Mouse (Mus musculus): ENCODE results near the gene Ikzf3. TPM values are rescaled to one million over a fixed set of nuclear protein-coding genes. Genes with fewer than 3 reads are reported as not detected.

Gene Ikzf3
- polyA plus RNA-seq, 1 experiment from 2014 or later: 0.73 TPM

DNA sequence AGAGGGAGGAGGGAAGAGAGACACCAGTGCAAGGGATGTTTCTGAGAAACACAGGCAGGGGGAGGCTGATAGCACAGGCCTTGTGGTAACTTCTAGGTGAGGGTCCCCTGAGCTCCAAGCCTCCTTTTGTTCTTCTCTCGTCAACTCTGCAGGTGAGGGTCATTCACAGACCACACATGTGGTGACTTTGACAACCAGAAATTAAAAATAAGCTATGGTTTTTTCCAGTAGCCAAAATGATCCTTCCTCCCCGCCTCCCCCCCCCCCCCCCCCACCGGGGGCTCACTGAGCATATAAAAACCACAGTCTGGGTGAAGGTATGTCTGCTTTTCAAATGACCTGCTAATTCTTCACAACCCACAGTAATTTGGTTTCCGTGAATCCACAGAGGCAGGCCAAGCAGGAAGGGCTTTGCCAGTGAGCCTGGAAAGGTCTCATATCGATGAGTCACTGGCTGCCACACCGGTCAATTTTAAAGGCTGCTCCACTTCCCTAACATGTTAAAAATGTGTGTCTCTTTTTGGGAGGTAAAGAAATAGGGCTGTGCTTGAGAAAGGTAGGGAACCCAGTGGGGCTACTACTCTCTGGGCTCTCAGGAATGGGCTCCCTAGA, 84.6 kb downstream of the Ikzf3 start:
- no peaks in the 10 kb centered on the region for H3K9me3 ChIP-seq (ENCODE audit: control insufficient read depth, low read length)
- no peak overlapping the region for H3K9ac ChIP-seq (ENCODE audit: low read depth, low read length)
- H3K36me3 ChIP-seq (ENCODE audit: control insufficient read depth, insufficient read depth, low read length): no peaks in the 10 kb centered on the region
- H3K27me3 ChIP-seq (ENCODE audit: control insufficient read depth, insufficient read depth, low read length): peaks cover 27% of the 10 kb centered on the region
- no peak overlapping the region for H3K27ac ChIP-seq (ENCODE audit: low read depth, low read length)
- 64% methylated on average over 6 of the region's 6 CpGs for WGBS
- no peak for ATAC-seq (ENCODE audit: low FRiP score, low TSS enrichment)
- no peak overlapping the region for H3K4me3 ChIP-seq (ENCODE audit: low read length)
- no peak overlapping the region for H3K4me2 ChIP-seq (replicated peaks; ENCODE audit: low read depth, low read length)
- H3K4me1 ChIP-seq (ENCODE audit: control insufficient read depth, insufficient read depth, low read length): 0 out of 2 replicates have a peak, but pooled peaks cover 7% of the 10 kb centered on the region

GRCm38 (mm10) chr11:98459860-98460259, 86.0 kb downstream of the Ikzf3 start:
- Histone ChIP-seq H3K4me1 (ENCODE audit: control insufficient read depth, insufficient read depth, low read length) (0 out of 2 replicates have a peak, but pooled peaks cover 7% of the 10 kb centered on the region), H3K4me3 (ENCODE audit: low read length) (no peak overlapping the region), H3K4me2 (replicated peaks; ENCODE audit: low read depth, low read length) (no peak overlapping the region), H3K27ac (ENCODE audit: low read depth, low read length) (no peak overlapping the region), H3K27me3 (ENCODE audit: control insufficient read depth, insufficient read depth, low read length) (peaks cover 30% of the 10 kb centered on the region), H3K9me3 (ENCODE audit: control insufficient read depth, low read length) (no peaks in the 10 kb centered on the region), H3K9ac (ENCODE audit: low read depth, low read length) (no peak overlapping the region), H3K36me3 (ENCODE audit: control insufficient read depth, insufficient read depth, low read length) (peaks cover 2% of the 10 kb centered on the region; the same call in 1 of the 2 replicates)
- 87% methylated on average over 9 of the region's 9 CpGs for WGBS
- no peak for ATAC-seq (ENCODE audit: low FRiP score, low TSS enrichment)

- Histone ChIP-seq H3K4me3 (ENCODE audit: low read length) (no peak overlapping the region), H3K36me3 (ENCODE audit: control insufficient read depth, insufficient read depth, low read length) (peaks cover 9% of the 10 kb centered on the region; the same call in 1 of the 2 replicates), H3K27me3 (ENCODE audit: control insufficient read depth, insufficient read depth, low read length) (peaks cover 30% of the 10 kb centered on the region), H3K4me1 (ENCODE audit: control insufficient read depth, insufficient read depth, low read length) (0 out of 2 replicates have a peak, but pooled peaks cover 7% of the 10 kb centered on the region), H3K9ac (ENCODE audit: low read depth, low read length) (no peak overlapping the region), H3K9me3 (ENCODE audit: control insufficient read depth, low read length) (no peaks in the 10 kb centered on the region), H3K27ac (ENCODE audit: low read depth, low read length) (no peak overlapping the region), H3K4me2 (replicated peaks; ENCODE audit: low read depth, low read length) (no peak overlapping the region)
- WGBS: 18% methylated on average over 11 of the region's 11 CpGs
- no peak for ATAC-seq (ENCODE audit: low FRiP score, low TSS enrichment)
These were observed 86.6 kb downstream of the Ikzf3 start for GRCm38 (mm10) chr11:98459071-98459741.

- peak; percentile 13; the same call in 1 of the 2 replicates for ATAC-seq (ENCODE audit: low FRiP score, low TSS enrichment)
These were observed 87.5 kb downstream of the Ikzf3 start for GRCm38 (mm10) chr11:98458121-98458990.

GRCm38 (mm10) chr11:98457367-98458120, 88.3 kb downstream of the Ikzf3 start:
- H3K9me3 ChIP-seq (ENCODE audit: control insufficient read depth, low read length): no peaks in the 10 kb centered on the region
- peak overlapping the region; percentile 55 for H3K4me3 ChIP-seq (ENCODE audit: low read length)
- H3K4me1 ChIP-seq (ENCODE audit: control insufficient read depth, insufficient read depth, low read length): 0 out of 2 replicates have a peak, but pooled peaks cover 7% of the 10 kb centered on the region
- H3K4me2 ChIP-seq (replicated peaks; ENCODE audit: low read depth, low read length): peak overlapping the region; percentile 88
- peak; percentile 87 for ATAC-seq (ENCODE audit: low FRiP score, low TSS enrichment)
- H3K27me3 ChIP-seq (ENCODE audit: control insufficient read depth, insufficient read depth, low read length): peaks cover 30% of the 10 kb centered on the region
- H3K36me3 ChIP-seq (ENCODE audit: control insufficient read depth, insufficient read depth, low read length): peaks cover 19% of the 10 kb centered on the region; the same call in 1 of the 2 replicates
- WGBS: under 1% methylated on average over 49 of the region's 64 CpGs
- H3K9ac ChIP-seq (ENCODE audit: low read depth, low read length): peak overlapping the region; percentile 56
- peak overlapping the region; percentile 62 for H3K27ac ChIP-seq (ENCODE audit: low read depth, low read length)

More at GRCm38 (mm10) chr11:98458121-98458990, 87.5 kb downstream of the Ikzf3 start:
- Histone ChIP-seq H3K9me3 (ENCODE audit: control insufficient read depth, low read length) (no peaks in the 10 kb centered on the region), H3K9ac (ENCODE audit: low read depth, low read length) (peak overlapping the region; percentile 56), H3K4me2 (replicated peaks; ENCODE audit: low read depth, low read length) (peak overlapping the region; percentile 88), H3K4me1 (ENCODE audit: control insufficient read depth, insufficient read depth, low read length) (0 out of 2 replicates have a peak, but pooled peaks cover 7% of the 10 kb centered on the region), H3K36me3 (ENCODE audit: control insufficient read depth, insufficient read depth, low read length) (peaks cover 15% of the 10 kb centered on the region; the same call in 1 of the 2 replicates), H3K4me3 (ENCODE audit: low read length) (peak overlapping the region; percentile 55), H3K27me3 (ENCODE audit: control insufficient read depth, insufficient read depth, low read length) (peaks cover 30% of the 10 kb centered on the region), H3K27ac (ENCODE audit: low read depth, low read length) (no peak overlapping the region)
- WGBS: 3% methylated on average over 25 of the region's 30 CpGs

DNA sequence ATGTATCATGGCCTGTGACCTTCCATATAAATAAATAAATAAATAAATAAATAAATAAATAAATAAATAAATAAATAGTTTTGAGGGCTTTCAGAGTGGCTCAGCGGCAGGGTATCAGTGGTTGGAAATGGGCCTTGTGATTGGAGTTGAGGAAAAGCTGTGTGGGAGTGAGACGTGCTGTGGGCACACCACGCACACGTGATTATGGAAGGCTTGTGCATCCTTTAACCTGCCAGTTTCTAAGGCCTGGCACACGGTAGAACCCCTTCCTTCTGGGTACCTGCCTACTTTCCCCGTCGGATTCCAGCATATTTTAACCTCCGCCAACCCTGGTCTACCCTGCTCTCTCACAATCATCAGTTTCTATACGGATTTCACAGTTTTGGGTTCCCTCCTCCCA, 88.9 kb downstream of the Ikzf3 start:
- no peak; the same call in 1 of the 2 replicates for ATAC-seq (ENCODE audit: low FRiP score, low TSS enrichment)
- Histone ChIP-seq H3K9ac (ENCODE audit: low read depth, low read length) (peak overlapping the region; percentile 56), H3K4me1 (ENCODE audit: control insufficient read depth, insufficient read depth, low read length) (0 out of 2 replicates have a peak, but pooled peaks cover 7% of the 10 kb centered on the region), H3K36me3 (ENCODE audit: control insufficient read depth, insufficient read depth, low read length) (peaks cover 24% of the 10 kb centered on the region; the same call in 1 of the 2 replicates), H3K9me3 (ENCODE audit: control insufficient read depth, low read length) (no peaks in the 10 kb centered on the region), H3K27ac (ENCODE audit: low read depth, low read length) (peak overlapping the region; percentile 62), H3K27me3 (ENCODE audit: control insufficient read depth, insufficient read depth, low read length) (peaks cover 30% of the 10 kb centered on the region), H3K4me2 (replicated peaks; ENCODE audit: low read depth, low read length) (peak overlapping the region; percentile 88), H3K4me3 (ENCODE audit: low read length) (peak overlapping the region; percentile 55)
- 20% methylated on average over 9 of the region's 9 CpGs for WGBS

GRCm38 (mm10) chr11:98456545-98456944, 89.3 kb downstream of the Ikzf3 start:
- Histone ChIP-seq H3K4me3 (ENCODE audit: low read length) (no peak overlapping the region), H3K27me3 (ENCODE audit: control insufficient read depth, insufficient read depth, low read length) (peaks cover 28% of the 10 kb centered on the region), H3K9ac (ENCODE audit: low read depth, low read length) (no peak overlapping the region), H3K27ac (ENCODE audit: low read depth, low read length) (no peak overlapping the region), H3K36me3 (ENCODE audit: control insufficient read depth, insufficient read depth, low read length) (peaks cover 27% of the 10 kb centered on the region; the same call in 1 of the 2 replicates), H3K9me3 (ENCODE audit: control insufficient read depth, low read length) (no peaks in the 10 kb centered on the region), H3K4me1 (ENCODE audit: control insufficient read depth, insufficient read depth, low read length) (0 out of 2 replicates have a peak, but pooled peaks cover 7% of the 10 kb centered on the region), H3K4me2 (replicated peaks; ENCODE audit: low read depth, low read length) (no peak overlapping the region)
- ATAC-seq (ENCODE audit: low FRiP score, low TSS enrichment): no peak
- WGBS: 68% methylated on average over 5 of the region's 5 CpGs

DNA sequence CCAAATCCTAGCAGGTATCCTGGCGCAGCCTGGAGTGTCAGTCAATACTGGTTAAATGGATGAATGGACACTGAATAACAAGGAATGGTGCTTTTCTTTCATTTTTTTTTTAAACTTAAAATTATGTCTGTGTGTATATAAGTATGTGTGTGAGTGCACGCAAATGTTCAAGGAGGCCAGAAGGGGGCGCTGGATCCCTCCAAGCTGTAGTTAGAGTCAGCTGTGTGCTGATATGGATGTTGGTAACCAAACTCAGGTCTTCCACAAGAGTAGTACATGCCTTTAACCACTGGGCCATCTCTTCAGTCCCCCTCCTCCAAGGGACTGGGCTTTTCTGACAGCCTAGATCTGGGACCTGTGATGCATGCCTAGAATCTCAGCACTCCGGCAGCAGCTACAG, 90.3 kb downstream of the Ikzf3 start:
- no peak overlapping the region for H3K9ac ChIP-seq (ENCODE audit: low read depth, low read length)
- H3K9me3 ChIP-seq (ENCODE audit: control insufficient read depth, low read length): no peaks in the 10 kb centered on the region
- no peak overlapping the region for H3K4me3 ChIP-seq (ENCODE audit: low read length)

More for the DNA sequence above, 90.3 kb downstream of the Ikzf3 start:
- Histone ChIP-seq H3K27ac (ENCODE audit: low read depth, low read length) (no peak overlapping the region), H3K4me2 (replicated peaks; ENCODE audit: low read depth, low read length) (no peak overlapping the region), H3K27me3 (ENCODE audit: control insufficient read depth, insufficient read depth, low read length) (peaks cover 23% of the 10 kb centered on the region), H3K36me3 (ENCODE audit: control insufficient read depth, insufficient read depth, low read length) (peaks cover 32% of the 10 kb centered on the region; the same call in 1 of the 2 replicates), H3K4me1 (ENCODE audit: control insufficient read depth, insufficient read depth, low read length) (0 out of 2 replicates have a peak, but pooled peaks cover 7% of the 10 kb centered on the region)
- WGBS: 83% methylated on average over 4 of the region's 4 CpGs
- ATAC-seq (ENCODE audit: low FRiP score, low TSS enrichment): no peak

Measured in kidney, embryonic 14.5 days (tissue).